Mouse (Mus musculus) lung, embryonic 16.5 days (tissue): ENCODE data around the gene Dnajc19. TPM values are rescaled to one million over a fixed set of nuclear protein-coding genes. Genes with fewer than 3 reads are reported as not detected.

Source experiments
- ATAC-seq: fragments of 200-750 bp; cut with Nextera tagmentation; 2 replicates; pipeline ENCODE4 v1.8.0; 2017; ENCODE audit warnings: low read depth, mild to moderate bottlenecking, moderate library complexity
- H3K27ac ChIP-seq: fragments of 300-500 bp; sonication (generic); 2 replicates; pipeline ENCODE4 v1.5.1; 2014; ENCODE audit warnings: mild to moderate bottlenecking, control low read depth, low read length
- H3K27me3 ChIP-seq: fragments of 300-500 bp; sonication (generic); 2 replicates; pipeline ENCODE4 v1.6.1; 2014; ENCODE audit warnings: low read depth, low read length, mixed read lengths; ENCODE audit not compliant: control insufficient read depth, insufficient read depth
- H3K36me3 ChIP-seq: fragments of 300-500 bp; sonication (generic); 2 replicates; pipeline ENCODE4 v1.6.1; 2014; ENCODE audit warnings: low read length; ENCODE audit not compliant: control insufficient read depth, insufficient read depth
- H3K4me1 ChIP-seq: fragments of 300-500 bp; sonication (generic); replicated peaks from 2 replicates; pipeline ENCODE4 v1.6.1; 2014; ENCODE audit warnings: low read length, mixed read lengths; ENCODE audit not compliant: control insufficient read depth, insufficient read depth
- H3K4me2 ChIP-seq: fragments of 300-500 bp; sonication (generic); 2 replicates; pipeline ENCODE4 v1.6.1; 2014; ENCODE audit warnings: low read depth, low read length, control low read depth
- H3K4me3 ChIP-seq: fragments of 300-500 bp; sonication (generic); 2 replicates; pipeline ENCODE4 v1.5.1; 2014; ENCODE audit warnings: mild to moderate bottlenecking, low read length, control low read depth
- H3K9ac ChIP-seq: fragments of 300-500 bp; sonication (generic); 2 replicates; pipeline ENCODE4 v1.6.1; 2014; ENCODE audit warnings: low read length, control low read depth
- H3K9me3 ChIP-seq: fragments of 300-500 bp; sonication (generic); 2 replicates; pipeline ENCODE4 v1.6.1; 2016; ENCODE audit warnings: low read length; ENCODE audit not compliant: control insufficient read depth
- WGBS: fragments of 180-500 bp; shearing (Covaris S2); extraction: QIAGEN DNeasy Blood & Tissue Kit; methylation state at CpG from one replicate; pipeline ENCODE4 v1.1.7; 2014; 5-methylcytosine and 5-hydroxymethylcytosine counted together
- polyA plus RNA-seq: library from polyadenylated mRNA; unstranded; fragments of >200 nt; fragmentation: Nextera tagmentation; extraction: Ambion mirVana; gene quantifications from 2 replicates; pipeline ENCODE4 v1.2.1, GENCODE M21; 2015

The Dnajc19 gene
- polyA plus RNA-seq, 1 experiment from 2014 or later: 119 TPM

DNA sequence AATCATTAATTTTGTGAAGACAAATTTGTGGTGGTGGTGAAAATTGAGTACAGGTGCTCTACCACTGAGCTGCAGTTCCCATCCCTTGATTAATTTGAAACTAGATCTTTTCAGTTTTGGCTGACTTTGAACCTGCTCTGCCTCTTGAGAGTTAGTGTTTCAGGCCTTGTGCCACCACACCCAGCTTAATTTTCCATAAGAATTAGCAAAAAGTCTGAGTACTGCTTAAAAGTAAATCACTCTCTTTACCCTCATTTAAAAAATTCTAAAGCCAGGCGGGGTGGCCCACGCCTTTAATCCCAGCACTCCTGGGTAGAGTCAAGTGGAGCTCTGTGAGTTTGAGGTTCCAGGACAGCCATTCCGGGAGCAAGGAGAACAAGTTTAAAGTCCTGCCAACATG lies 45.4 kb downstream of the Dnajc19 start:
- Histone ChIP-seq H3K27me3 (no peaks in the 10 kb centered on the region), H3K36me3 (no peaks in the 10 kb centered on the region), H3K4me3 (no peak overlapping the region), H3K27ac (no peak overlapping the region), H3K9ac (no peak overlapping the region), H3K9me3 (no peaks in the 10 kb centered on the region), H3K4me2 (no peak overlapping the region), H3K4me1 (no peaks in the 10 kb centered on the region)
- WGBS: 86% methylated on average over 3 of the region's 3 CpGs
- no peak for ATAC-seq

DNA sequence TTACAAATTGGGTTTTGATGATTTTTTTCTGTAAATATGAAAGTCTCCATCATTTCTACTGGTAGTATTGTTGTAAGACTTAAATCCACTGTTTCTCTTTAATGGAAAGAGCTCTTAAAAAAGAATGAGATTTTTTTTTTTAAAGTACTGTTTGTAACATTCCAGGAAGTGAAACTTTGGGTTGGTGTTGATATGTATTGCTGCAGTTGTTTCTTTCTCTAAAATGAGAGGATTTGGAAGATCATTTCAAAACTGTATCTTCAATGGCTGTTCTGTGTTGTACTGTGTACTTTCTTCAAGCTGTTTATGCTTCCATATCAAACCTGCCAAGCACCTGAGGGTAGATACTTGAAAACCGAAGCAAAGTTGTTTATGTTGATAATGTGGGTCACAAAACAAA lies 46.3 kb downstream of the Dnajc19 start:
- Histone ChIP-seq H3K4me1 (no peaks in the 10 kb centered on the region), H3K4me3 (no peak overlapping the region), H3K27ac (no peak overlapping the region), H3K36me3 (no peaks in the 10 kb centered on the region), H3K4me2 (no peak overlapping the region), H3K27me3 (no peaks in the 10 kb centered on the region), H3K9me3 (no peaks in the 10 kb centered on the region), H3K9ac (no peak overlapping the region)
- WGBS: 73% methylated on average over 1 of the region's 1 CpGs
- no peak for ATAC-seq

DNA sequence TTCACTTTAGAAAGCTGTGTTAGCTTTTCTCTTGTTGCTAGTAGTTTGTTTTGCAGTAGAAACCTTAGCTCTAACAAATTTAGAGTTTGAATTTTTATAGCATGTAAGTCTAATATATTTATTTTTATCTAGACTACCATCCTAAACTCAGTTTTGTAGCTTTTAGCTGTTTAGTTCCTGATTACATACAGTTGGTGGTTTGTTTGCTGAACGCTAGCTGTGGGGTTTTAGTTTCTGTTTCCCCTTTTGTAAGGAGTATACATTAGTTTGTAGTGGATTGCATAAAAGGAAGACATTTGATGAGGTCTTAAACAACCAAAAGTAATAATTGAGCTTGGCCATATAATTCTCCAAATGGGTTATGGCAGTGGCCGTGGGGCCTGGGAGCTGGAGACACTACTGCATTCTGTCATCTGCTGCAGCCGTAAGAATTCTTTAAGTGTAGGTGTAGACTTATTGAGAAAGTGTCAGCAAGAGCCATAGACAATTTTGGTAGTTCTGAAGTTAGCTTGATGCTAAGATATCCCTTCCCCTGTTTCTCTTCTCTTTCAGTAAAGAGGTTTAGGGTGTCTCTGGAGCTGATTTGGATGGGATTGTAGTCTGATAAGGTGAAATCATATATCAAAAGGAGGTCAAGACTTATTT lies 47.3 kb downstream of the Dnajc19 start:
- Histone ChIP-seq H3K9me3 (no peaks in the 10 kb centered on the region), H3K27ac (no peak overlapping the region), H3K36me3 (no peaks in the 10 kb centered on the region), H3K4me3 (no peak overlapping the region), H3K4me1 (no peaks in the 10 kb centered on the region), H3K9ac (no peak overlapping the region), H3K27me3 (no peaks in the 10 kb centered on the region), H3K4me2 (no peak overlapping the region)
- 81% methylated on average over 3 of the region's 3 CpGs for WGBS
- no peak for ATAC-seq

DNA sequence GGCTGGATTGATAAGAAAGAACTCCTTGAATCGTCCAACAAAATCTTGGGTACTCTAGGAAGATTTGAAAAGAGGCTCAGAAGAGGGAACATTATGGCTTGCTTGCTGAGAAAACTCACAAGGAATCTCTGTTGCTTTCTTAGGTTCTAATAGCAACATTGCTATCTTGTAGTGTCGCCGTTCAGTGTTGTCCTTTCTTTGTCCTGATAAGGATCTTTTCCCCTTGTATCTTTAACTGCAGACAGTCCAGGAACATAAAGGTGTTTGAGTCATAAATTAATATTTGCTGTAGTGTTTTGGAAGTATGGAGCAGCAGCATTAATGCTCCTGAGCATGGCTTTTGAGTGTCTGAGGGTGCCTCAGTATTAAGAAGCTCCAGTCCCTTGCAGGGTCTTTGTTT lies 50.5 kb downstream of the Dnajc19 start:
- H3K36me3 ChIP-seq: no peaks in the 10 kb centered on the region
- H3K27me3 ChIP-seq: no peaks in the 10 kb centered on the region
- 73% methylated on average over 3 of the region's 3 CpGs for WGBS
- H3K4me3 ChIP-seq: no peak overlapping the region
- no peak overlapping the region for H3K9ac ChIP-seq
- H3K4me1 ChIP-seq: no peaks in the 10 kb centered on the region
- H3K9me3 ChIP-seq: no peaks in the 10 kb centered on the region
- no peak for ATAC-seq
- H3K27ac ChIP-seq: no peak overlapping the region
- H3K4me2 ChIP-seq: no peak overlapping the region

DNA sequence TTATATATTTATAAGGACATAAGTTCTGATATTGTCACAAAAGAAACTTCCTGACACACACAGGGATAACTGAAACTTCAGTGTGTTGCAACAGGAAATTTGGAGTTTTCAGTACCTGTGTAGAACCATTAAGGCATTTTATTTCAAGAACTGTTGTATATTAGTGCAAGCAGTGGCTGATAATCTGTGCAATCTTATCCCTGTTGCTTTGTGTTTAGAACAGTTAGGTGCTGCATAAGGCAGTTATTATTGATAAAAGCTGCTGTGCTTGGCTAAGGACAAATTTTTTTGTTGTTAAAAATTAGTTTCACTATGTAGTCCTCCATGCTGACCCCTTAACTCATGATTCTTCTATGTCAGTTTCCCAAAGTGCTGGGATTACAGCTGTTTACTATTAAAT lies 52.2 kb downstream of the Dnajc19 start:
- H3K27ac ChIP-seq: no peak overlapping the region

DNA sequence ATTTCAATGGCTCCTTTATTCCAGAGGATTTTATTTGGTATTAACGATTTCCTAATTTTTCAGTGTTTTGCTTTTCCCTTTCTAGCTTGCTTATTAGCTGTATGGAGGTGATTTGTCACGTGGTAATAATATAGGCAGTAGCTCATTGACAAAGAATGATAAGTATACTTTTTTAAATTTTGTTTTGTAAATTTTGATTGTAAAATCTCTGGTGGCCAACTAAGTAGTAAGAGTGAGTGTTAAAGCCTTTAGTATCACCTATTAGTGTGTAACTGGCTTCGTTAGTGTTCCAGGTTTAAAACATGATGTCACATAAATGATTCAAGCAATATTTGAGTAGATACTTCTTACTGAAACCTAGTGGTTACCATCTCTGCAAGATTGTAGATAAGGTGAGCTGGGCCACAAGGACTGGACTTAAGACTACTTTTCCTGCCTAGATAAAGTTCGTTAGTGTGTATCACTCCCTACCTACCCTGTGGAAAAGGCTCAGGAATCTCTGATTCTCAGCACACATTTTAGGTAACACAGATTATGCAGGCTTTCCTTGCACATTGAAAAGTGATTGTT lies 59.8 kb downstream of the Dnajc19 start:
- no peaks in the 10 kb centered on the region for H3K9me3 ChIP-seq
- H3K4me3 ChIP-seq: peak overlapping the region; percentile 97
- no peak overlapping the region for H3K27ac ChIP-seq
- peak overlapping the region; percentile 75 for H3K4me2 ChIP-seq
- H3K4me1 ChIP-seq: peaks cover 5% of the 10 kb centered on the region
- 57% methylated on average over 4 of the region's 4 CpGs for WGBS
- ATAC-seq: no peak
- H3K36me3 ChIP-seq: no peaks in the 10 kb centered on the region
- H3K9ac ChIP-seq: no peak overlapping the region
- no peaks in the 10 kb centered on the region for H3K27me3 ChIP-seq

More for the DNA sequence above, 52.2 kb downstream of the Dnajc19 start:
- no peak overlapping the region for H3K9ac ChIP-seq
- no peaks in the 10 kb centered on the region for H3K9me3 ChIP-seq
- H3K4me1 ChIP-seq: no peaks in the 10 kb centered on the region
- no peaks in the 10 kb centered on the region for H3K36me3 ChIP-seq
- H3K4me2 ChIP-seq: no peak overlapping the region
- no peak overlapping the region for H3K4me3 ChIP-seq
- H3K27me3 ChIP-seq: no peaks in the 10 kb centered on the region
- no peak for ATAC-seq

DNA sequence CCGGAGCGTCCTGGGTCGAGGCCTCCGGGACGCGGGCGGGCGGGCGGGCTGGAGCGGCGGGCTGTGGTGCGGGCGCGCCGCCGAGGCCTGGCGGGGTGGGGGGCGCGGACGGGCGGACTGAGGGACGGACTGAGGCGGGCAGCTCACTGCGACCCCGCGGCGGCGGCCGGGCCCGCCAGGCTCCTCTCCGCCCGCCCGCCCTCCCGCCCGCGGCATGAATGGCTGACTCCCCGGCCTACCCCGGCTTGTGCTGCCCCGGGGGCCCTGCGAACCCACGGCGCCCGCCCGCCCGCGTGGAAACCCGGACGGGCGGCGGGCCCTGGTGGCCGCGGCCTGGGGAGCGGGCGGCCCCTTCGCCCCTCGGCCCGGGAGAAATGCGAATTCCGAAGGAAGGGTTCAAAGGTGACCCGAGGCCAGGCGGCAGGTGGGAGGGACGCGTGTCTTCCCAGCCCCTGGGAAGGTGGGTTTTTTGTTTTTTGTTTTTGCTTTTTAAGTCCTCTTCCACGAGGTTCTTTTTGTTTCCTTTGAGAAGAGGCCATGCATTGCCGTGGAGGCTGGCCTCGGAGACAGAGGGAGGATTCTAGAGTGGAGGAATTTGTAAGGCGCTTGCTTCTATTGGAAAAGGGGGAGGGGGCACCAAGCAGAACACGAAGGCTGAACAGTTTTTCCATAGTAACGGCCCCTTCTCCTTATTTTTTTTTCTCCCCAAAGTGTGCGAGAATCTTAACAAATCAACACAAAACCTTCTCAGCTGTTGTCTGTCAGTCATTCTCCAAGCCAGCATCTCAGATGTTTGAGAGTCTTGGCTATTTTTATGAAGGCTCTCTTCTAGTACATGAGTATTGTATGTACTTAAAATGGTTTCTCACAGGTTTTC lies 60.5 kb downstream of the Dnajc19 start:
- Histone ChIP-seq H3K4me2 (peak overlapping the region; percentile 75), H3K36me3 (no peaks in the 10 kb centered on the region), H3K27me3 (no peaks in the 10 kb centered on the region), H3K4me3 (peak overlapping the region; percentile 97), H3K9ac (peak overlapping the region; percentile 93), H3K9me3 (no peaks in the 10 kb centered on the region), H3K4me1 (peaks cover 5% of the 10 kb centered on the region), H3K27ac (peak overlapping the region; percentile 80)
- ATAC-seq: peak; percentile 53
- under 1% methylated on average over 43 of the region's 70 CpGs for WGBS

DNA sequence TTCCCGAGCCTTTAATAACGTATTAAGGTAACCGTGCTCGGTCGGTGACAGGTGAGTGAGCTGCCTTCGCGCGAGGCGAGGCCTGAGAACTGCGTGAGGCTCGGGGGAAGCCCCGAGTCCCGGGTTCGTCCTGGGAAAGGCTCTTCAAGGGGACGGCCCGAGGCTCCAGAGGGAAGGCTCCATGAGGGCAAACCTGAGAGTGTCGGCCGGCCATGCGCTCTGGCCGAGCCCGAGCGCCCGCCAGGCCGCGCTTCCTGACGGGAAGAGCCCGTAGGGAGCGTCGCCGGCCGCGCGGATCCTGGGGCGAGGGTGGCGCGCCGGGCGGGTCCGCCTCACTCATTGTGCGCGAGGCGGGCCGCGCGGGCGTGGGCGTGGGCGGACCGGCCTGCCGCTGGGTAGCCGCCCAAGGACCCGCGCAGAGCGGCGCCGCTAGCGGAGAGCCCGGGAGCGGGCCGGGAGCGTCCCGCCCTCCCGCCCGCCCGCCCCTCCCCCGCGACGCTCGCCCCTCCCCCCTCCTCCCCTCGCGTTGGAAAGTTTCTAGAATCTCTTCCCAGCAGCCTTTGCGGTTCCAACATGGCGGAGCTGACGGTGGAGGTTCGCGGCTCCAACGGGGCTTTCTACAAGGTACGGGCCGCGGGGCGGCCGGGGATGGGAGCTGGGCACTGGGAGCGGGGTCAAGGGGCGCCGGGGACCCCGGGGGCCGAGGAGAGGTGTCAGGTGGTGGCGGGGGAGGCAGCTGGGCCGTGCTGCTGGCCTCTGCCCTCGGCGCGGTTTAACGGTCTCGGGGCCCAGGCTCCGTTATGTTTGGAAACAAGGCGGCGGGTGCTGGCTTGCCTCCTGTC lies 61.4 kb downstream of the Dnajc19 start, which contains the start of gene Fxr1:
Gene Fxr1, plus strand, starts transcription at position 404 of the 842 bp plus-strand sequence.
- WGBS: under 1% methylated on average over 68 of the region's 97 CpGs

More for the DNA sequence above, 61.4 kb downstream of the Dnajc19 start, which contains the start of gene Fxr1:
- peak; percentile 99 for ATAC-seq
- Histone ChIP-seq H3K27me3 (no peaks in the 10 kb centered on the region), H3K4me2 (peak within 1 kb of the TSS; percentile 87), H3K9me3 (no peaks in the 10 kb centered on the region), H3K36me3 (no peaks in the 10 kb centered on the region), H3K9ac (peak within 1 kb of the TSS; percentile 93), H3K27ac (peak within 1 kb of the TSS; percentile 81), H3K4me3 (peak within 1 kb of the TSS; percentile 97), H3K4me1 (peaks cover 5% of the 10 kb centered on the region)
